Mouse (Mus musculus): ENCODE data around the gene Pip4k2b. TPM values are rescaled to one million over a fixed set of nuclear protein-coding genes. Genes with fewer than 3 reads are reported as not detected.

Gene Pip4k2b
- polyA plus RNA-seq, 1 experiment from 2014 or later = 2.5 TPM

GRCm38 (mm10) chr11:97744718-97745330 lies 320 bp upstream of the Pip4k2b start:
- Histone ChIP-seq H3K4me1 (ENCODE audit: control insufficient read depth, insufficient read depth, low read length) (peaks cover 13% of the 10 kb centered on the region; the same call in 1 of the 2 replicates), H3K9ac (replicated peaks; ENCODE audit: low read depth, low read length) (peak overlapping the region; percentile 72), H3K36me3 (ENCODE audit: control insufficient read depth, insufficient read depth, low read length) (peaks cover 25% of the 10 kb centered on the region), H3K9me3 (ENCODE audit: control insufficient read depth, low read depth, low read length) (no peaks in the 10 kb centered on the region), H3K4me3 (ENCODE audit: low read depth, low read length) (peak overlapping the region; percentile 79), H3K27me3 (ENCODE audit: control insufficient read depth, insufficient read depth, low read length) (no peaks in the 10 kb centered on the region), H3K27ac (ENCODE audit: low read length) (peak overlapping the region; percentile 93), H3K4me2 (replicated peaks; ENCODE audit: low read depth, low read length) (peak overlapping the region; percentile 44; the same call in 1 of the 2 replicates)
- peak; percentile 96 for ATAC-seq (ENCODE audit: insufficient number of reproducible peaks, insufficient read depth, low FRiP score, low read depth)
- under 1% methylated on average over 47 of the region's 57 CpGs for WGBS

- Histone ChIP-seq H3K4me1 (ENCODE audit: control insufficient read depth, insufficient read depth, low read length) (peaks cover 13% of the 10 kb centered on the region; the same call in 1 of the 2 replicates), H3K9ac (replicated peaks; ENCODE audit: low read depth, low read length) (peak overlapping the region; percentile 72; the same call in 1 of the 2 replicates), H3K27ac (ENCODE audit: low read length) (peak overlapping the region; percentile 81; the same call in 1 of the 2 replicates), H3K4me2 (replicated peaks; ENCODE audit: low read depth, low read length) (peak overlapping the region; percentile 89), H3K9me3 (ENCODE audit: control insufficient read depth, low read depth, low read length) (no peaks in the 10 kb centered on the region), H3K4me3 (ENCODE audit: low read depth, low read length) (peak overlapping the region; percentile 79), H3K27me3 (ENCODE audit: control insufficient read depth, insufficient read depth, low read length) (no peaks in the 10 kb centered on the region), H3K36me3 (ENCODE audit: control insufficient read depth, insufficient read depth, low read length) (peaks cover 13% of the 10 kb centered on the region)
- WGBS = 20% methylated on average over 9 of the region's 9 CpGs
- ATAC-seq (ENCODE audit: insufficient number of reproducible peaks, insufficient read depth, low FRiP score, low read depth) = no peak
These were observed 1.1 kb downstream of the Pip4k2b start for GRCm38 (mm10) chr11:97743423-97743822.

DNA sequence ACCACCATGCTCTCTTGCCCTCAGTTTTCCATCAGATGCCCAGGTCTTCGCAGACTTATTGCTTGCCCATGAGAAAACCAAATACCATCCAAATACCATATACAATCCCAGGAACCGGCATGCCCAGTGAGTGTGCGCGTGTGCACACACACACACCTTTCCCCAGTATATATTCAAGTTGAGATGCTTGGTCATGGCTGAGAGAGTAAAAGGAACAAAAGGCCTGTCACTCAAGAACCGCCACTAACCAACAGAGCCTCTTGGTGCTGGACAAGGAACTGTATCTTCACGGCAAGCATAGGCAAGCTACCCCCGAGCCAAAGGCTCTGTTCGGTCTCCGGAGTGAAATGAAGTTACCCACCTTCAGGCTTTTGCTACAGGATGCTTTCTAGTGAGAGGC lies 1.9 kb downstream of the Pip4k2b start:
- Histone ChIP-seq H3K36me3 (ENCODE audit: control insufficient read depth, insufficient read depth, low read length) (peaks cover 5% of the 10 kb centered on the region), H3K4me2 (replicated peaks; ENCODE audit: low read depth, low read length) (peak overlapping the region; percentile 89), H3K9ac (replicated peaks; ENCODE audit: low read depth, low read length) (no peak overlapping the region; the same call in 1 of the 2 replicates), H3K27me3 (ENCODE audit: control insufficient read depth, insufficient read depth, low read length) (no peaks in the 10 kb centered on the region), H3K4me3 (ENCODE audit: low read depth, low read length) (0 out of 2 replicates have a peak overlapping the region, but pooled peaks have one; percentile 79), H3K9me3 (ENCODE audit: control insufficient read depth, low read depth, low read length) (no peaks in the 10 kb centered on the region), H3K4me1 (ENCODE audit: control insufficient read depth, insufficient read depth, low read length) (peaks cover 13% of the 10 kb centered on the region; the same call in 1 of the 2 replicates), H3K27ac (ENCODE audit: low read length) (no peak overlapping the region)
- no peak for ATAC-seq (ENCODE audit: insufficient number of reproducible peaks, insufficient read depth, low FRiP score, low read depth)
- WGBS = 85% methylated on average over 9 of the region's 9 CpGs

GRCm38 (mm10) chr11:97742157-97742556 lies 2.3 kb downstream of the Pip4k2b start:
- Histone ChIP-seq H3K4me3 (ENCODE audit: low read depth, low read length) (no peak overlapping the region), H3K4me2 (replicated peaks; ENCODE audit: low read depth, low read length) (no peak overlapping the region), H3K27me3 (ENCODE audit: control insufficient read depth, insufficient read depth, low read length) (no peaks in the 10 kb centered on the region), H3K9ac (replicated peaks; ENCODE audit: low read depth, low read length) (no peak overlapping the region), H3K4me1 (ENCODE audit: control insufficient read depth, insufficient read depth, low read length) (peaks cover 13% of the 10 kb centered on the region; the same call in 1 of the 2 replicates), H3K27ac (ENCODE audit: low read length) (no peak overlapping the region), H3K36me3 (ENCODE audit: control insufficient read depth, insufficient read depth, low read length) (peaks cover 4% of the 10 kb centered on the region; the same call in 1 of the 2 replicates), H3K9me3 (ENCODE audit: control insufficient read depth, low read depth, low read length) (no peaks in the 10 kb centered on the region)
- 93% methylated on average over 5 of the region's 5 CpGs for WGBS
- no peak for ATAC-seq (ENCODE audit: insufficient number of reproducible peaks, insufficient read depth, low FRiP score, low read depth)

GRCm38 (mm10) chr11:97740190-97740589 lies 4.3 kb downstream of the Pip4k2b start:
- no peaks in the 10 kb centered on the region for H3K9me3 ChIP-seq (ENCODE audit: control insufficient read depth, low read depth, low read length)
- H3K4me1 ChIP-seq (ENCODE audit: control insufficient read depth, insufficient read depth, low read length) = peaks cover 13% of the 10 kb centered on the region; the same call in 1 of the 2 replicates
- WGBS = 46% methylated on average over 7 of the region's 7 CpGs
- H3K27ac ChIP-seq (ENCODE audit: low read length) = no peak overlapping the region; the same call in 1 of the 2 replicates
- ATAC-seq (ENCODE audit: insufficient number of reproducible peaks, insufficient read depth, low FRiP score, low read depth) = no peak
- H3K4me3 ChIP-seq (ENCODE audit: low read depth, low read length) = no peak overlapping the region
- H3K9ac ChIP-seq (replicated peaks; ENCODE audit: low read depth, low read length) = no peak overlapping the region
- H3K4me2 ChIP-seq (replicated peaks; ENCODE audit: low read depth, low read length) = no peak overlapping the region
- H3K27me3 ChIP-seq (ENCODE audit: control insufficient read depth, insufficient read depth, low read length) = no peaks in the 10 kb centered on the region
- no peaks in the 10 kb centered on the region for H3K36me3 ChIP-seq (ENCODE audit: control insufficient read depth, insufficient read depth, low read length)

- 87% methylated on average over 3 of the region's 3 CpGs for WGBS
- H3K36me3 ChIP-seq (ENCODE audit: control insufficient read depth, insufficient read depth, low read length) = no peaks in the 10 kb centered on the region
- no peaks in the 10 kb centered on the region for H3K27me3 ChIP-seq (ENCODE audit: control insufficient read depth, insufficient read depth, low read length)
- H3K4me2 ChIP-seq (replicated peaks; ENCODE audit: low read depth, low read length) = no peak overlapping the region
- no peak overlapping the region for H3K9ac ChIP-seq (replicated peaks; ENCODE audit: low read depth, low read length)
- H3K4me3 ChIP-seq (ENCODE audit: low read depth, low read length) = no peak overlapping the region
- no peaks in the 10 kb centered on the region for H3K9me3 ChIP-seq (ENCODE audit: control insufficient read depth, low read depth, low read length)
- H3K4me1 ChIP-seq (ENCODE audit: control insufficient read depth, insufficient read depth, low read length) = peaks cover 15% of the 10 kb centered on the region; the same call in 1 of the 2 replicates
- no peak for ATAC-seq (ENCODE audit: insufficient number of reproducible peaks, insufficient read depth, low FRiP score, low read depth)
- no peak overlapping the region for H3K27ac ChIP-seq (ENCODE audit: low read length)
These were observed 5.3 kb downstream of the Pip4k2b start for GRCm38 (mm10) chr11:97739155-97739554.

GRCm38 (mm10) chr11:97738703-97739102 lies 5.8 kb downstream of the Pip4k2b start:
- Histone ChIP-seq H3K27me3 (ENCODE audit: control insufficient read depth, insufficient read depth, low read length) (no peaks in the 10 kb centered on the region), H3K4me2 (replicated peaks; ENCODE audit: low read depth, low read length) (no peak overlapping the region), H3K9ac (replicated peaks; ENCODE audit: low read depth, low read length) (no peak overlapping the region), H3K4me1 (ENCODE audit: control insufficient read depth, insufficient read depth, low read length) (peaks cover 16% of the 10 kb centered on the region; the same call in 1 of the 2 replicates), H3K36me3 (ENCODE audit: control insufficient read depth, insufficient read depth, low read length) (no peaks in the 10 kb centered on the region), H3K9me3 (ENCODE audit: control insufficient read depth, low read depth, low read length) (no peaks in the 10 kb centered on the region), H3K27ac (ENCODE audit: low read length) (no peak overlapping the region), H3K4me3 (ENCODE audit: low read depth, low read length) (no peak overlapping the region)
- ATAC-seq (ENCODE audit: insufficient number of reproducible peaks, insufficient read depth, low FRiP score, low read depth) = no peak
- 58% methylated on average over 6 of the region's 6 CpGs for WGBS

DNA sequence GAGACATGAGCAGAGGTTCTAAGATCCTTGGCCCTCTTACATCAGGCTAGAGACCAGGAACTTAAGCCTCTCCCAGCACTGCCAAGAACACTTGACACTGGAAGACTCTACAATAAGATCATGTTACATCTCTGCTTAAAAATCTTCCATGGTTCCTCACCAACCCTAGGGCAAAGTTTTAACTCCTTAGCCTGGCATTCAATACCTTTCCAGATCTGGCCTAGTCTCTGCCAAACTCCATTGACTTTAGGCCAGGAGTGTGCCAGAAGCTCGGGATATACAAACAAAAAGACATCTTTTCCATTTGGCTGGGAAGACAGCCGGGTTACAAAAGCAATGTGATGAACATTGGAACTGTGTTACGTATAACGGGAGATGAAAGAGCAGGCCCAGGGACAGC lies 6.9 kb downstream of the Pip4k2b start:
- H3K4me2 ChIP-seq (replicated peaks; ENCODE audit: low read depth, low read length) = no peak overlapping the region
- H3K4me1 ChIP-seq (ENCODE audit: control insufficient read depth, insufficient read depth, low read length) = peaks cover 4% of the 10 kb centered on the region; the same call in 1 of the 2 replicates
- H3K27me3 ChIP-seq (ENCODE audit: control insufficient read depth, insufficient read depth, low read length) = no peaks in the 10 kb centered on the region
- H3K4me3 ChIP-seq (ENCODE audit: low read depth, low read length) = no peak overlapping the region
- no peaks in the 10 kb centered on the region for H3K36me3 ChIP-seq (ENCODE audit: control insufficient read depth, insufficient read depth, low read length)
- ATAC-seq (ENCODE audit: insufficient number of reproducible peaks, insufficient read depth, low FRiP score, low read depth) = no peak
- H3K27ac ChIP-seq (ENCODE audit: low read length) = no peak overlapping the region
- H3K9ac ChIP-seq (replicated peaks; ENCODE audit: low read depth, low read length) = no peak overlapping the region
- no peaks in the 10 kb centered on the region for H3K9me3 ChIP-seq (ENCODE audit: control insufficient read depth, low read depth, low read length)
- WGBS = 62% methylated on average over 4 of the region's 4 CpGs

Data from stomach, embryonic 14.5 days (tissue).